ENCODE assay signal across 8 mouse cellular contexts in the genomic region with DNA sequence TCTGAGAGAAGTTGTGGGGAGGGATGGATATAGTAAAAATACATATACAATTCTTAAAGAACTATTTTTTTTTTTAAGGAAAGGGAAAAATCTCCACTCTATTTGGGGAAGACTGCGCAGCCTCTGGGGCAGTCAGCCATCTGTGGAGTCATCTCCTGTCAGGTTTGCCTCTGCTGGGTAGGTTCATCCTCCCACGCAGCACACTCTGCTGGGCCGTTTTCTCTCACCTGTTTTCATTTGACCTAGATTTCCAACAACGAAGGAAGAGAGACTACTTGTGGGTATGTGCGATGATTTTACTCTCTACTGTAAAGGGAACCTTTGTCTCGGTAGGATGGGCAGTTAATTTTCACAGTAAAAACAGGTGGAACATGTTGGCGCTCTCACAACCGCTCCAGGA.
"Had no signal": no experiment of that assay in that cellular context is flagged by ENCODE, and none has a peak within 500 bp of the region (broad histone marks: within the 10 kb centered on the region; RNA-seq: fewer than 3 reads in every experiment).

No protein-coding gene starts in this region.

- ATAC-seq: liver, embryonic 12.5 days; midbrain, embryonic 15.5 days had no signal

- DNase-seq: kidney, postnatal 25 days; lung, embryonic 14.5 days; lung, postnatal 14 days; right cerebral cortex, postnatal 25 days; thymus, adult 2 months; thymus, postnatal 25 days had no signal
